Mouse (Mus musculus): ENCODE measurements at regions not wholly inside any gene's neighbourhood (a gene's known extent, or its start where the extent isn't known, plus 50 kb on each side); places are given as distances from the start of the nearest gene placed in this dataset.

GRCm38 (mm10) chr13:31168854-31169253 is 194.8 kb downstream of the Gm5447 start:
- DNase-seq = no peak

DNA sequence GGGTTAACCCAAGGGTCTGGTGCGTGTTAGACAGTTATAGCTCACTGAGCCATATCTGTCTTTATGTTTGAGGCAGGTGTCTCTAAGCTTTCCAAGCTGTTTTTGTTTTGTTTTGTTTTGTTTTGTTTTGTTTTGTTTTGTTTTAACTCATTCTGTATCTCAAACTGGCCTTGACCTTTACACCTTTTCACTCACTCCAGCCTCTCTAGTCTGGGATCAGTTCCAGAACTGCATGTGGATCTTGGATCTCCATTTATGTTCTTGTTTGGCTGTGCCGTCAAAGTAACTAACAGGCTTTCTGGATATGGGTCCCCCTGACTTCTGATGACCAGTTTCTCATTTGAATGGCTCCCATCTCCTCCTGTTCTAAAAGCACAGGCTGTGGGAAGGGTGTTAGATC is 197.7 kb downstream of the Gm5447 start:
- no peak for DNase-seq

DNA sequence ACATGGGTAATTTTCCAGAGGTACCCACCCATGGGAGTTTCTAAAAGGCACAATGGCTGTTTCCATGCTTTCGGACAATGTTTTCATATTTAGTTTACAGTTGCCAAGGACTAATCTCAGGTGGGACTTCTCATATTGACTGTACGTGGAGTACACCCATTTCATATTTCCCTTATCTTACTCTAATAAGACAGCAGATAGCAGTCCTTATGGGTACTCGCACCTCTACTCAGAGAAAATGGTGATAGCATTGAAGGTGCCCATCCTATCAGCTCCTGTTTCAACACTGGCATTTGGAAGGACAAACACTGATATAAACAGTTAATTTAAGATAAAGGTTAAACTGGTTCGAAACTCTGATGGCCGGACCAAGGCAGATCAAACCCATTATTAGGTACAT is 198.6 kb downstream of the Gm5447 start:
- no peak for DNase-seq

DNA sequence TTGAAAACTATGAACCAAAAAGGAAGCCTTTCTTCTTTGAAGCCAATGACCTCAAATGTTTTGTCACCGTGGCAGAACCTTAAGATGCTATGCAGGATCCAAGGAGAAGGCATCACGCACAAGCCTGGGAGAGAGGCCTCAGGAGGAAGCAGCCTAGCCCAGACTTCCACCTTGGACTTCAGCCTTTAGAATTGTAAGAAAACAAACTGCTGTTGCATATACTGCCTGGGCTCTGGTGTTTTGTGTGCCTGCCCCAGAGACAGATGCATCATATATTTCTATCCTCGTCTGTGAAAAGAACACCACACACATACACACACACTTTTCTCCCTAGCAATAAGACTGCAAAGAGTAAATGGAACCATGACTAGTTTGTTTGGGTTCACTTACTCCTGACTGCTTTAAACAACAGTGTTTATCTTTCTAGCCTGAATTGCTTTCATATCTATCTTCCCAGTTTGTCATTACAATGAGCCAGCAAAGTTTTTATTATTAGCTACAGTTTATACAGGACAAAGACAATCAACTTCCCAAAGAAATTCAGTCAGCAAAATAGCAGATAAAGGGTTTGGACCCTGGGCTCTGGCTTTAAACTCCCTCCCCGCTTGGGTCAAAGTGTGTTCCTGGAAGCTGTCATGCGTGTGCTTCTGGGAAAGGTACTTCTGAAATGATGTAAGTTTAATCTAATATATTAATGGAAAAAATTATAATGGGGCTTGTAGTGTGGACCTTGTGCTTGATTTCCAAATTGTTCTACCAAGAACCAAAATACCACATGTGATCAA is 204.2 kb downstream of the Gm5447 start:
- DNase-seq = no peak

- no peak for DNase-seq
These were observed 205.0 kb downstream of the Gm5447 start for GRCm38 (mm10) chr13:31178964-31179363.

DNA sequence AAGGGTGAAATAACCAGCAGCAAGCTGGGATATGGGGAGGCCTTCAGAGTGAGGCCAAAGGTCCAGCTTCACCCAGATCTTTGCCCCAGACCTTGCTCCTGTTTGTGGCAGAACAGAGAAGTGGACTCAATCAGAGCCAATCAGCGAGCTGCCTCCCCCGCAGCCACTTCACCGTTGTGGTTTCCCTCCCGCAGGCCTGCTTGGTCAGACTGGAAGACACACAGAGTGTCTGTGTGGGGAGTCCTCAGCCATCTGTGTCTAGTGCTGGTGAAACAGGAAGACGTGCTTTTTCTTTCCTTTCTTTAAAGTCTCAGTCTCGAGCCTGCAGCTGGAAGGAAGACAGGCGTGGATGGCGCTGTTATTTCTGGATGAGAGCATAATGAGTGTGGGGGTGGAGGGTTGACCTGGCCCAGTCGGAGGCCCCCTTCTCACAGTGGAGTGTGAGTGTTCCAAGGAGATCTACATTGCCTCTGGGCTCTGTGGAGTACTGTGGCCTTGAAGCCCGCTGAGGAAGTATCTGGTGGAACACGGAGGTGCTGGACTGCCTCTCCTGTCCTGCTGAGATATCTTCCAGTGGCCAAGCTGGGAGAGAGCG is 205.5 kb downstream of the Gm5447 start:
- DNase-seq = peak in 1 of 2 experiments; percentile 2

GRCm38 (mm10) chr13:31181530-31181929 is 207.5 kb downstream of the Gm5447 start:
- DNase-seq = no peak

DNA sequence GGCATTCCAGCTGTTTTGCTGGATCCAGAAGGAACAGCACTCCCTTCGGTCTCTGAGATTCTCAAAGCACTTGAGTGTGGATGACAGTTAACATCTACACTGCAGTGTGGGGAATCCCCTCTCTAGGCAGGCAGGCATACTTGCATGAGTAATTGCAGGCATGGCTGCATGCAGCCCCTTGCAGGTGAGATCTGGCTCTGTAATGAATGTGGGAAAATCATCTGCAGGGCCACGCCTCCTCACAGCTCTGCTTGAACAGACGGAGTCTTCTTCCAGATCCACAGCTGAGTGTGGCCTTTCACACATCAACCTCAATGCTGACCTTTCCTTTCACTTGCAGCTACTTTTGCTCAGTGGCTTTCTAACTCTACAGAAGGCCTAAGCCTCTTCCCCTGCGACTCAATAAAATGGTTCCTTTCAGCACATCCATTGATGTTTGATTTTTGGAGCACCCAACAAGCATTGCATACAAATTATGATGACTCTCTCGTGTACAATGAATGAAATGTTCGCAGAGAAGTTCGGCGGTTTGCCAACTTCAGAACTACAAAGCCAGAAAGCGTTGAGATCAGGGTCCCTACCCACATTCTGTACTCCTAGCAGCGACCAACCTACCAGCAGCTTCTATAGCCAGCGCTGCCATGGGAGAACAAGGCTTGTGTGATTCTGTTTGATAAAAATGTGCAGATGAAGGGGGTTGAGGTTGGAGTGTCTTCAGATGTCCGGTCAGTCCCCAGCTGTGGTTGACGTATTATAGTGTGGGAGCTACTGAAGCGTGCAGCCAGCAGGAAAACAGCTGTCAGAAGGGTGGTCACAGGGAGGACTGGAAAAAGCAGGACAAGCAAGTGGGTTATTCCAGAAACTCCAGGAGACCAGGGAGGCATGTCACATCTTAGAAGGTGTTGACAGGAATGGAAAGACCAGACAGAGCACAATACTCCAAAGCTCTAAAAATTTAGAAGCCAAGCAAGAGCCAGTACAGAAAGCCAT is 211.1 kb downstream of the Gm5447 start:
- no peak for DNase-seq

DNA sequence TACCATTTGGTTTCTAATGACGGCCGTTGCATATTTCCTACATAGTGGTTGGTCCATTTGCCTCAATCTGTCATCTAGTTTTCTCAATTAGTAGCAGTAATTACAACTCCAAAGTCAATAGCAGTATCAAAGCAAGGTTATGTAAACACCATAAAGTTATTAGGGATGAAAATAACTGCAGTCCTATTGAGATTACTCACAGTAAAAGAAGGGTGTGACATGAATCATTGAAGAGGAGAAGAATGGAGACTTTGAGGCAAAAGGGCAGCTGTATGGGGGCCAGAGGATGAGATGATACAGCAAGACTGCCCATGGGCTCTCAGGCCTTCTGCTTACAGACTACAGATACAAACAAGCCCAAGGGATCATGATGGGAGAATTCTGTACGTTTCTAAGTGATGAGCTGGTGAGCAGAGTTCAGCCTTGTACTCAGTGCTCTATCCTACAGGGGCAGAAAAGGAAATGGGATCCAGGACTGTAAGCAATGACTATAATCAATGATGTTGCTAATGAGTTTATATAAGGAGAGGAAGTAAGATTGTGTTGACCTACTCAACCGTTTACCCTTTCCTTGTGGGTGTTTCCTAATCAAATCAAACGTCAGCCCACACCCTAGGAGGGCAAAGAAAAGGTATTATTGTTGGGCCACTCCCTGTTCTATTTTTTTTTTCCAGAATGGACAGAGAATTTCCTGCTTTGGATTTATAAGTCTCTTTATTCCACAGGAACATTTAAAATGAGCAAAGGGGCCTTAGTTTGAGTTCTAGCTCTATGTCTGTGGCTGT is 213.0 kb downstream of the Gm5447 start:
- no peak for DNase-seq

GRCm38 (mm10) chr13:31189116-31189515 is 215.1 kb downstream of the Gm5447 start:
- no peak for DNase-seq

- DNase-seq = no peak
These were observed 216.0 kb downstream of the Gm5447 start for GRCm38 (mm10) chr13:31190036-31190435.

DNA sequence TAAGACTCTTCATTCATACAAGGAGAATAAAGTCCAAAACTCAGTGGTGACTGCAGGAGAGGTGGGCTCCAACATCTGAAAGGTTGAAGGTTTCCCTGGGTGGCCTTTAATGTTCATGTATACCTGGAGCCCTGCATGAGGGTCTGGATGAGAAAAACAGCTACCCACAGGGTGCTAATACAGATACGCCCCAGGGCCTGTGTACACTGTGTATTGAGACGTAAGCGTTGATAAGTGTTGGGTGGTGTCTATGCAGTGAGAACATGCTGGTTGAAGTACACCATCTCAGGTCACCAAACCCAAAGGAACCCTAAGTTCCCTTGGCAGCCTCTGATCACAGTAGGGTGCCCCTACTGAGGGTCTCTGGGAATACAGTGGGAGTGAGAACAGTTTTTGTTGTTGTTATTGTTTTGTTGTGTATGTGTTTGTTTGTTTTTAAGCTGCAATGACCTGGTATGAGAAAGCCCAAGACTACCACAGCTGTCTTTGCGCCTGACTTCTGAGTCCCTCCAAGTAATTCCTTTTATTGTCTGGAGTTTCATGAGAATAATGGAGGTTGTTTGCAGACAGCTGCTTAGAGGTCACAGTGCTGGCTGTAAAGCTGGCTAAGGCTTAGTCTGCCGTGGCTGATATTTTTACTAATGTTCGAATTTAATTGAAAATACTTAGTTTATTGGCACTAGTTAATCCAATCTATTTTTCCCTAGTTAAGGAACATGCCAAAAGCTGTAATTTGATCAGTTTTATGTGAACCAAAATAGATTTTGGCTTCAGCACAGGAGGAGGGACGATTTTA is 217.5 kb downstream of the Gm5447 start:
- DNase-seq = no peak

DNA sequence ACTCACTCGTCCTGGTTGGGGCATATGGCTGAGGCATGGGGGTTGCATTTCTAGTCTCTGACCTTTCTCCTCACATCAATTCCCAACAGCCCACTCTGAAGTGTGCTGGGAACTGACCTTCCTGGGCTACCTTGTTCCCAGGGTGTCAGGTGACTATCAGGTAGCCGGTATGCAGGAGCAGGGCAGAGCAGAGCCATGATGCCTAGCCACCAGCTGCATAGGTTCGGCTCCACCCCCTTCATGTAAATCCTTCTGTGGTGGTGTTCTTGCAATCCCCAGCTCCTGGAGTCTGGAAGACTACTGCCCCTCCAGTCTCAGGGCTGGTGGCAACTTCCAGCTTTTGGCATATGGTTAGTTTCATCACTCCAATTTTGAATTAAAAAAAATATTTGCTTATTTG is 221.0 kb downstream of the Gm5447 start:
- no peak for DNase-seq

DNA sequence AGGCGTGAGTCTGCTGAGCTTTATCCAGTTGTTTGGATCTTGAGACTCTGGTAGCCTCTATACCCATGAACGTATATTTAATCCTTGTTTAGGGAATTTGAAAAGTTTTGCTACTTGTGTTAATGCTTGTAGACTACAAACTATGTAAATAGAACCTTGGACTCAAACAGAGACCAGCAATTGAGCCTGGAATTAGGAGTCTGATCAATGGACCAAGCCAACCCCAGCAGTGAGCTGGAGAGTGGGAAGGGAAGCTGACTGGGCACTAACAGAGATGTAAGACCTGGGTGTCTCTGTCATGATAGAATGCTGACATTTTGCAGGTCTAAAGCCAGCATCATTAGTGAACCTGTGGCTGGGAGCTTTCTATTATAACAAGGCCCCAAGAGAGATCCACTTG is 222.5 kb downstream of the Gm5447 start:
- no peak for DNase-seq

- DNase-seq = no peak
These were observed 223.6 kb downstream of the Gm5447 start for GRCm38 (mm10) chr13:31197593-31197992.

DNA sequence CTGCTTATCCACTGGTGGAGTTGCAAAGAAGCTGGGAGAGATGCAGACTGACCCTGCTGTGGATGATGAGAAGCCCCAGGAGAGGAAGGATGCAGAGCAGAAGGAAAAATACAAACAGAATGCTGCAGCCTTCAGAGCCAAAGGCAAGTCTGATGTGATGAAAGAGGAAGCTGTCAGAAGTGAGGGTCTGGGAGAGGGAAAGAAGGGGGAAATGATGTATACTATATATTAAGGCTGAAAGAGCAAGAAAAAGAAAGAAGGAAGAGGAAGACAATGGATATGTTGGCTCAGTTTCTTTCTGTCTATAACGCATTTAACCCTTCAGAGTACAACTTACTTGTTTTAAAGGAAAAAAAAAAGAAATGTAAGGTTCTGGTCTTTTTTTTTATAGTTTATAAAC is 225.4 kb downstream of the Gm5447 start:
- DNase-seq = no peak

GRCm38 (mm10) chr13:31204068-31204467 is 230.1 kb downstream of the Gm5447 start:
- no peak for DNase-seq

DNA sequence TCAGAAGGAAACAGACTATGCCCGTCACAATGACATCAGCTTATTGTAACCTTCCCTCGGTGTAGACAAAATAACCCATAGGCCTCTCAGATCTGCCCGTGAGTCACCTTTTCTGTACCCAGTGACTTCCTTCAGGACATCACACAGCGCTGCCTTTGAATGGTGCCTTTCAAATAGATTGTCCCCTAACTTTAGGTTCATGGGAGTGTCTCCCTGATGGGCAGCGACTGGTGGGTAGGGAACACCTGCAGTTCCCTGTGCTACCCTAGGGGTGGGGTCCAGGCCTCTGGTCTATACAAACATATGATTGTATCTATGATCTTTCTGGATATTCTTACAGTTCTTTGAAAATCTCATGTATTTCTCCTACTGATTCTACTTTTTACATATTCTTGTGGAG is 232.4 kb downstream of the Gm5447 start:
- no peak for DNase-seq

DNA sequence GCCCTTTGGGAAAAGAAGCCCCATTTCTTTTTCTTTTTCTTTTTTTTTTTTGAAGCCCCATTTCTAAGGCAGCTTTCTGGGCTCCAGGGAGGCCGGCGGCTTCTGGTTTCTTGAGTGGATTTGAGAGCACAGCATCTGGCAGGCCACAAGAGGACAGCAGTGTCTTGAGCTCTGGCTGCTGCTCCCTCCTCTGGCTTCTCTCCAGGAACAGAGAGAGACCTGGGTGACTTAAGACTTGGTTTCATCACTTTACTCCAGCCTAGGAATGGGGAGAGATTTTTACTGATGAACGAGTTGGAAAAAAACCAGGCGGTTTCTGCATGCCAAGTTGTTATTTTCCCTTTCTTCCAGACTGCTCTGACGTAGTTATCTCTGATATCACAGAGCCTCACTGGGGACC is 233.7 kb downstream of the Gm5447 start:
- DNase-seq = no peak

DNA sequence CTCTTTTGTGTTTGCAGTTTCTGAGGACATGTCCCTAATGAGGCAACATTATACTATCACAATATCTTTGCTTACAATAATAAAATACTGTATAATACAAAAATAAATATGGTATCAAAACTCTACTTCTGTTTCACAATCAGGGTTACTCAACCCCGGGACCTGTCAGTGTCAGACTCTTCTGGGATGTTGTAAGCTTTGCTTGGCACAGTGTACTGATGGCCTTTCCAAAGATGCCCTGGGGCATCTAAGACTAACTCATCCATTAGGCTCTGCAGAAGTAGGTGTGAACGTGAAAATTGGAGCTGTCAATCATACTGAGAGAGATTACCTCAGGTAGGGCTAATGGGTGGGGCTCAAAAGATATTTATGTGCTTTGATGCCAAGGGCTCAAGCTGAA is 249.0 kb downstream of the Gm5447 start:
- no peak for DNase-seq

GRCm38 (mm10) chr13:31240546-31240945 is 266.5 kb downstream of the Gm5447 start:
- DNase-seq = no peak

DNA sequence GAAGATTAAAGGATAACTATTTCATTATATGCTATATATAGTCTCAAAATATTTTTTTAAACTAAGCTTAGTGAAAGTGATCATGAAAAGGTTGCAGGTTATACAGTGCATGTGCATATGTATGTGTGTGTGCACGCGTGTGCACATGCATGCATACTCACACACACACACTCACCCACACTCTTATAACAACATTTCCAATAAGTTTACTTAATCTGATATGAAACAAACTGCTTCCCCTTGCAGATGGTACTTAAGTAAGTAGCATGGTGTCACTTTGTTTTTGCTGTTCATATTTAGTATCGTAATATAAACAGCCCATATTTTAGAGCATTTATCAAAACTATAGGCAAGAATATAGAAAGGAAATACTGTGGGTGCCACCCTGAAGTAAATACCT is 275.0 kb downstream of the Gm5447 start:
- no peak for DNase-seq

All from thymus, adult 18-20 months (tissue).